Mouse (Mus musculus) cortical plate, adult 2 months (tissue): ENCODE results near the gene Trappc6a. TPM values are rescaled to one million over a fixed set of nuclear protein-coding genes. Genes with fewer than 3 reads are reported as not detected.
A peak's percentile ranks its signal among the peaks of the same experiment; 100 is the strongest.

ENCODE experiments used
- H3K27ac ChIP-seq: fragments of 200-500 bp; 2 replicates; pipeline ENCODE4 v1.5.1; 2012; ENCODE audit warnings: low read length, control low read depth, inconsistent platforms; ENCODE audit not compliant: insufficient read depth
- H3K4me1 ChIP-seq: fragments of 200-500 bp; 2 replicates; pipeline ENCODE4 v1.6.1; 2011; ENCODE audit warnings: low read length; ENCODE audit not compliant: control insufficient read depth, insufficient read depth
- H3K4me3 ChIP-seq: fragments of 200-500 bp; 2 replicates; pipeline ENCODE4 v1.5.1; 2011; ENCODE audit warnings: mild to moderate bottlenecking, low read length, control low read depth; ENCODE audit not compliant: insufficient read depth
- CTCF ChIP-seq: fragments of 200-500 bp; IDR thresholded peaks from 2 replicates; pipeline ENCODE4 v1.5.1; 2011; ENCODE audit warnings: mild to moderate bottlenecking, control low read depth, low read length; ENCODE audit not compliant: insufficient read depth; ENCODE audit errors: extremely low read depth
- POLR2A ChIP-seq: fragments of 200-500 bp; IDR thresholded peaks from 2 replicates; pipeline ENCODE4 v1.6.1; 2011; ENCODE audit warnings: mild to moderate bottlenecking, low read length, control low read depth; ENCODE audit not compliant: insufficient read depth; ENCODE audit errors: extremely low read depth
- polyA plus RNA-seq: library from polyadenylated mRNA; depleted of rRNA; stranded (reverse); fragments of >200 nt; gene quantifications from 2 replicates; pipeline ENCODE4 v1.2.3, GENCODE M21; 2012

Trappc6a gene
- polyA plus RNA-seq, 1 experiment, result 22.6 TPM

DNA sequence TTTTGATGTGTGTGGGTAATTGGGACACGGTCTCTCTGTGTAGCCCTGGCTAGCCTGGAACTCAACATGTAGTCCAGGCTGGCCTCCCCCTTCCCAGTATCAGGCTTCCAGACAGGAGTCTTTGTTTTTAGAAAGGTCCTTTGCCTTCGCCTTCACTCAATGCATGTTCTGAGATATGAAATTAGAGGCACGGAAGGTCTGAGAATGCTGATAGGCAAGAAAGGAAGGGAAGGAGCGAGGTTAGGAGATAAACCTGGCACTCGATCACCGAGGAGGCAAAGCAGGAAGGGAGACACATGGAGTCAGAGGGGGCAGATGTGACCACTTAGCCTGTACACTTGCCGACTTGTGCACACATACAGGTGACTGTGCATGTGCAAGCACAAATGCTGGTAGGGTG, 21.6 kb upstream of the Trappc6a start:
- no peak overlapping the region for H3K27ac ChIP-seq
- H3K4me3 ChIP-seq, result no peak overlapping the region
- no peaks in the 10 kb centered on the region for H3K4me1 ChIP-seq
- TF ChIP-seq POLR2A, result no peak
- no peak for TF ChIP-seq CTCF

DNA sequence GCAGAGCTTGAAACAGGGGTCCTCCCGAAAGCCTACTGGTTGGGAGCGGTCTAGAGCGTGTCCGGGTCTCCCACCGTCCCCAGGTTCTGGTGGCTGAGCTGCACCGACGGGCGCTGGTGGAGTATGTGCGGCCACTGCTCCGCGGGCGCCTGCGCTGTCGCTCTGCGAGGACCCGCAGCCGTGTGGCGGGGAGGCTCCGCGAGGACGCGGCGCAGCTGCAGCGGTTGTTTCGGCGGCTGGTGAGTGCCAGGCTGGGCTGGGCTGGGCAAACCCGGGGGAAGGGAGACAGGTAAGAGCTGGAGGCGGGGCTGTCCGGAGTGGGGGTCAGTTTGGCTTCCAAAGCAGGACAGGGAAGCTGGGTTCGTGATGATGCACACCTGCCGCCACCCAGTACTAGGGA, 18.7 kb upstream of the Trappc6a start:
- TF ChIP-seq CTCF (no peak), POLR2A (no peak)
- Histone ChIP-seq H3K27ac (no peak overlapping the region), H3K4me3 (no peak overlapping the region), H3K4me1 (no peaks in the 10 kb centered on the region)

DNA sequence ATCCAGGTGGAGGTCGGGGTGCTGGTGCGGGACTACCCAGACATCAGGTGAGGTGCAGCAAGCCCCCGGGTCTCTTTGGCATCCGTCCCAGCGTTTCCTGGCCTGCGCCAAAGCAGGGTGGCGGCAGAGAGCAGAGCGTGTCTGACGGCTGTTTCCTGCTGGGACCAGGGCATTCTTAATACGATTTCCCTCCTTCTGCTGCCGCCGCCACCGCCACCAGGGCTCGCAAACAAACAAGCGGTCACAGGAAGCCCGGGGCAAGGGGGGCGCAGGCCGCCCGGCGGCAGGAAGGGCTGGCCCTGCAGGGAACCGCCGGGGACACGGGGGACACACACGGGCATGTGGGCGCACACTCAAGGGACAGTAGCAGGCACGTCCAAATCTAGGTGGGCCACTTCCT, 16.5 kb upstream of the Trappc6a start:
- H3K27ac ChIP-seq, result no peak overlapping the region
- H3K4me3 ChIP-seq, result no peak overlapping the region
- H3K4me1 ChIP-seq, result no peaks in the 10 kb centered on the region
- TF ChIP-seq POLR2A, result no peak
- TF ChIP-seq CTCF, result no peak

DNA sequence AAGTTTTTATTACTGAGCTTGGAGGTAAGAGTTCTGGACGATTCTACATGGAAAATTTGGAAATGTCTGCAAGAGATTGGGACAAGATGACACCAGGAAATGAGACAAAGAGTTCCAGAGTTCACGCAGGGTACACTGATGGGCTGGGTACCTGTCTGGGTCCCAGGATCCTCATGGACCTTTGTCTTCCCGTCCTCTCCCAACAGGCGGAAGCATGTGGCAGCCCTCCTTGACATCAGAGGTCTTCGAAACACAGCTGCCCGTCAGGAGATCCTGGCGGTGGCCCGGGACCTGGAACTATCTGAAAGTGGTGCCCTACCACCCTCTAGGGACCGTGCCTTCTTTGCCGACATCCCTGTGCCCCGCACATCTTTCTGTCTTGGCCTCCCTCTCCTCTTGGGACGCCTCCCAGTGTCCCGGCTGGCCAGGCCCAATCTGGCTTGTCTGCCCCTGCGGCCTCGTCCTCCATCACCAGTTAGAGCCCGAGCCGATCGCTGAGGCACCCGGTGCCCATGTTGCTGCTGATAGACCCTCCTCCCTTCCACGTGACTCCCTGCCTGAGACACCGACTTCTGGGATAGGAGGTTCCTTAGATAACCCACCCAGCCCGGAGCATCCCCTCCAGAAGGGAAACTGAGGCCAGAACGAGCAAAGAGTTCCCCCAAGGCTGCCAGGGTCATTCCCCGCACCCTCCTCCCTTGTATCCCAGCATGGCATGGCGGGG, 13.3 kb upstream of the Trappc6a start:
- Histone ChIP-seq H3K27ac (no peak overlapping the region), H3K4me1 (no peaks in the 10 kb centered on the region), H3K4me3 (no peak overlapping the region)
- TF ChIP-seq CTCF, result no peak
- no peak for TF ChIP-seq POLR2A

DNA sequence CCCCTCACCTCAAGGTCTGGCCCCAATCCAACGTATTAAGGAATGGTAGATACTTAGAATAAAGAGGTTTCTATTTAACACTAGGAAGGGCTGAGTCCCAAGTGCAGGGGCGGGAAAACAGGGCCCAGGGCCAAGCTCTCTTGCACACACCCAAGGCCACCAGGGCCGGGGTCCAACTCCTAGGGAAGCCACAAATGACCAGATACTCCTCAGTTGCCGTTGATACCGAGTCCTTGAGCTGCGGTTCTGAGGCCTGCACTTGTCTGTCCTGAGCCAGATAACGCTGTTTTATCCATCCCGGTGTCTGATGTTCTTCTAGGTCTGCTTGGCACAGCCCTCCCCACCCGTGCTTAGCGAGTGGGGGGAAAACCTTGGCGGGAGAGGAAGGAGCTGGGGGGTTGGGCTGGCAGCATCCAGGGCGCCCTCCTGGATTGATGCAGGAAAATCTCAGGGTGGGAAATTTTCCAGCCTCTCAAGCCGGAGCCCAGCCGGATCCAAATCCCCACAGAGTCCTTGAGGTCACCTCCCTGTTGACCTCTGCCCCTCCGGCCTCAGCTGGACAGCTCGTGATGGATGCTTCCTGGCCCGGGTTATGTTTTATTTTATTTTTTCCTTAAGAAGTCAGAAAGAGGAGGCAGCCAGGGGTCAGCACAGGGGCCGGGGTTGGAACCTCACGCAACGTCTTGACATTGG, 12.5 kb upstream of the Trappc6a start:
- TF ChIP-seq CTCF (no peak), POLR2A (no peak)
- Histone ChIP-seq H3K4me3 (no peak overlapping the region), H3K27ac (no peak overlapping the region), H3K4me1 (no peaks in the 10 kb centered on the region)

DNA sequence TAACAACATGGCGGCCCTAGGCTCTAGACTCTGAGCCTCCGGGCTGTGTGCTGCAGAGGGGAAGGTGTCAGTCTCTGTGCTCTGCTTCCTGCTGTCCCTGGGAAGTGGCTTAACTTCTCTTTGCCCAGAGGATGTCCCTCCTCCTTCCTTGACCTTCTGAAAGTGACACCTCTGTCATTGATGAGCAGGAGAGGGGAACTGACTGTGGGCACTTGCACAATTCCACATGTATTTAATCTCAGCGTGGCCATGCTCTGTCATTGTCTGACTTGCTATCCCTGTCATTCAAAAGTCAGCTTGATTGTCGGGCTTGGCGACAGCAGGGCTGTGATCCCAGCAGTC, 12.0 kb upstream of the Trappc6a start:
- TF ChIP-seq CTCF, result no peak
- no peak for TF ChIP-seq POLR2A

DNA sequence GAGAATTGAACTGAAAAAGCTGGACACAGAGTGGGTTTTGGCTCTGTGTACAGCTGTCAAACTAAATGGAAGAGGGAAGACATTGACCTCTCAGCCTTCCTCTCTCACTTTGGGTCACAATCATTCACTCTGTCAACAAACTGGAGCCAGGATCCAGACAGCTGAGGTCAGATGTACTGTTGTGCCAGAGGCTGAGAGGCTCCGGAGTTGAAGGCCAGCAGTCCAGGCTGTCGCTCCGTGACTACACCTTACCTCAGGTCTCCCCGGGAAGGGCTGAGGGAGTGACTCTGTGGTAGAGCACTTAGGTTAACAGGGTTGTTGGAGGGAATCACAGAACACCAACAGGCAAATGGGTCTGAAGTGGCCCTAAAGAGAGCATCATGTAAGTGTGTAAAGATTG, 9.9 kb upstream of the Trappc6a start:
- Histone ChIP-seq H3K27ac (no peak overlapping the region), H3K4me3 (no peak overlapping the region), H3K4me1 (no peaks in the 10 kb centered on the region)
- TF ChIP-seq CTCF (no peak), POLR2A (no peak)

More for the DNA sequence above, 12.0 kb upstream of the Trappc6a start:
- no peak overlapping the region for H3K4me3 ChIP-seq
- no peaks in the 10 kb centered on the region for H3K4me1 ChIP-seq
- no peak overlapping the region for H3K27ac ChIP-seq

DNA sequence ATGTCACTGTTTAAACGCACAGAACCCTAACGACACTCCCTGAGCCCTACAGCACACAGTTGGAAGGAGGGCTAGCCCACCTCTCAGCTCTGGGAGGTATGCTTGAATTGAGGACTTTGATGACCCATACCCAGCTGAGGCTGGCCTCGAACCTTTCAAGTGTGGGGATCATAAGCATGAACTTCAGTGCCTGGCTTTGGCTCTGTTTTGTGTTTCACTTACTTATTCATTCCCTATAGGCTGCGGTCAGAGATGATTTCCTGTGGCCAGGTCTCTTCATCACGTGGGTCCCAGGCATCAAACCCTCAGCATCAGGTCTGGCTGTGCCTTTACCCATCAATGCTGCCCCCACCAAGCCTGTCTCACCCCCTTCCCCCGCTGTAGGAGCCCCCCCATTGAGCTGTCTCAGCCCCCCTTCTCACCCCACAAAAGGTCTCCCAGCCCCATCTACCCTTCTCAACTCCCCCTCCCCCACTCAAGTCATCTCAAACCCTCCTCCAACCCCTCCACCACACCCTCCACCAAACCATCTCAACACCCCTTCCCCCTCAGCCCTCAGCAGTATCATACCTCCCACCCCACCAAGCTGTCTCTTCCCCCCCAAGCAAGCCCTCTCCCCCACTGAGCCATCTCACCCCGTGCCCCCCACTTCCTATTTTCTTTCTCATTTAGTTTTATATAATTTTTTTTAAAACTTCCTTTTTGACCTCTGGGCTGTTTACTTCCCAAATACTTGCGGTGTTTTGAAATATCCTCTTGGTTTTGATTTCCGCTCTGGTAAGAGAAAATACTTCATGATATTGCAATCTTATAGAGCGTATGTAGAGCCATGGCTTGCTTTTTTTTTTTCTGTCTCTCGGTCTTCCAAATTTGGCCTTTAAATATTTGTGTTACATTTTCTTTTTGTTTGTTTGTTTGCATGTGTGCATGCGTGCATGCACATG, 7.5 kb upstream of the Trappc6a start:
- TF ChIP-seq POLR2A (no peak), CTCF (no peak)
- Histone ChIP-seq H3K4me3 (no peak overlapping the region), H3K27ac (no peak overlapping the region), H3K4me1 (no peaks in the 10 kb centered on the region)

DNA sequence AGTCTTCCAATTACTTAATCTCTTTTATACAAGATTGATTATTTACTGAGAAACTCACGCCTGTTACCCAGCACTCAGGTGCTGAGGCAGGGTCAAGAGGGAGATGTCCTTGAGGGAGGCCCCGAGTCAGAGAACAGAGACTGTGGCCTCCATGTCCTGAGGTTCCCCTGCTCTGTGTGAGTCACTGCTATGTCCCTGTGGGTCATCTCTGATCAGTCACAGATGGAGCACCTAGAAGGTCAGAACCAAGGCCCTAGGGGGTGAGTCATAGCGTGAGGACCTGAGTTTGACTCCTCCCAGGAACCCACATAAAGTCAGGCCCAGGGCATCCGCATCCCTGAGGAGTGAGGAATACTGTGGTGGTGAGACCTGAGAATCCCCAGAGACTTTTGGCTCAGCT, 6.5 kb upstream of the Trappc6a start:
- H3K4me3 ChIP-seq, result no peak overlapping the region
- TF ChIP-seq CTCF (no peak), POLR2A (no peak)
- no peaks in the 10 kb centered on the region for H3K4me1 ChIP-seq
- H3K27ac ChIP-seq, result no peak overlapping the region

DNA sequence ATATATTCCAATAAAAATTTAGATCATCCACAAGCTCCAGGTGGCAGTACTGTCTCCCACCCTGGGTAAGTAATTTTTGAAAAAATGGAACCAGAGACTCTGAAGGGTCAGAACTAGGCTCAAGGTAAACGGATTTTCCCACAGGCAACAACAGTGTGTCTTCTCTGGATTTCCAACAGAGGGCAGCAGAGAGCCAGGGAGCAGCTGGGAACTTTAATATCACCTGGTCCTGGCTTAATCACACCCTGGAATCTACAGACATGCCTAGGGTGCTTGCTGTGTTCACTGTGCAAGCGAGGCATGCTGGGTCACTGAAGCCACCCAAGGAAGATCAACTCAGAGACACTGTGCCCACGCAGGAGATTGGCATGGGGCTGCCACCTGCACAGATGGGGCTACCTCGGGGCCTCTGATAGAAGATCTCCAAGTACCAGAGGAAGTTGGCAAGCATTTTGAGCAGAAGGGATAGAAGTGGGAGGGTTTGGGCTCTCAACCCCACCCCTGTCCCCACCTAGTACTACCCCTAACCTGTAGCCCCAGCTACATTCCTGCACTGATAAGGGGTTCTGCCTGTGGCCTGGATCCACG, 4.6 kb upstream of the Trappc6a start:
- H3K4me3 ChIP-seq, result no peak overlapping the region
- no peaks in the 10 kb centered on the region for H3K4me1 ChIP-seq
- TF ChIP-seq POLR2A (no peak), CTCF (peak; percentile 90)
- H3K27ac ChIP-seq, result no peak overlapping the region
